Mouse (Mus musculus): ENCODE measurements around the gene Il7r.

DNA sequence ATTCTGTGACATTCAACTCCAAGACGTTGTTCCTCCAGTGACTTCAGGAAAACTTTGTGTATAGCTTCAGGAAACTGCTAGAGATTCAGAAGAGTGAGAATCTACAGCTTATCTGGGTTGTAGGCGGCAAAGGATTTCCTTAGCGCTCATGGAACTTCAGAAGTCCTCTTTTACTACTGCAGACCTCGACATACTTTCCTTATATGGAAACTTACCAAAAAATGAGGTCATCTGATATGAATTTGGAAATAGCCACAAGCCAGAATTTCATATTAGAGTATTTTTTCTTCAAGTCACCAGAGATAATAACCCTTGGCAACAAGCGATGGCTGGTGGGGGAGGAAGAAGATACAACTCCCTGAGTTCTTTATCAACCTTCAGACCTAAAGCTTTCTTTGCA, 6.0 kb downstream of the Il7r start:
- TF ChIP-seq CTCF (IDR thresholded peaks at IDR 0.05; ENCODE audit: insufficient read depth, low read length) (no peak), POLR2A (IDR thresholded peaks at IDR 0.05; ENCODE audit: borderline replicate concordance, extremely low read depth, low read depth, low read length) (no peak)
